Mouse (Mus musculus) liver, postnatal 0 days (tissue): ENCODE results near the gene Dock11.
A peak's percentile ranks its signal among the peaks of the same experiment; 100 is the strongest.

Source experiments
- CTCF ChIP-seq: sonication (generic); IDR thresholded peaks from 2 replicates; pipeline ENCODE4 v1.5.1; 2016; ENCODE audit warnings: antibody characterized with exemption, low read depth
- EP300 ChIP-seq: IDR thresholded peaks from 2 replicates; pipeline ENCODE4 v1.6.1; 2016; ENCODE audit warnings: antibody characterized with exemption, low read depth, mild to moderate bottlenecking

- TF ChIP-seq CTCF (peak; percentile 82), EP300 (no peak)
Measured at GRCm38 (mm10) chrX:35997004-35997403, 108.4 kb downstream of the Dock11 start.
